Mouse (Mus musculus): ENCODE measurements around the gene Cenph. TPM values are rescaled to one million over a fixed set of nuclear protein-coding genes. Genes with fewer than 3 reads are reported as not detected.

Cenph gene
- polyA plus RNA-seq, 1 experiment from 2014 or later: 14.5 TPM

- Histone ChIP-seq H3K9me3 (no peaks in the 10 kb centered on the region), H3K4me2 (replicated peaks) (no peak overlapping the region), H3K9ac (replicated peaks) (no peak overlapping the region), H3K27me3 (no peaks in the 10 kb centered on the region), H3K36me3 (peaks cover 49% of the 10 kb centered on the region), H3K27ac (no peak overlapping the region), H3K4me1 (replicated peaks) (0 out of 2 replicates have a peak, but pooled peaks cover 5% of the 10 kb centered on the region), H3K4me3 (replicated peaks) (no peak overlapping the region)
- 91% methylated on average over 5 of the region's 5 CpGs for WGBS
- ATAC-seq: no peak
Observed at GRCm38 (mm10) chr13:100721656-100722055, 54.0 kb downstream of the Cenph start.

GRCm38 (mm10) chr13:100715467-100715866 is 60.2 kb downstream of the Cenph start:
- H3K9me3 ChIP-seq: no peaks in the 10 kb centered on the region
- peaks cover 80% of the 10 kb centered on the region for H3K36me3 ChIP-seq
- no peak overlapping the region for H3K4me2 ChIP-seq (replicated peaks)
- no peak overlapping the region for H3K4me3 ChIP-seq (replicated peaks)
- no peak for ATAC-seq
- no peak overlapping the region for H3K9ac ChIP-seq (replicated peaks)
- 91% methylated on average over 6 of the region's 6 CpGs for WGBS
- H3K27ac ChIP-seq: no peak overlapping the region
- H3K27me3 ChIP-seq: no peaks in the 10 kb centered on the region
- H3K4me1 ChIP-seq (replicated peaks): no peaks in the 10 kb centered on the region

Other genes starting within 250 kb of the Cenph start
- 3.6 and 4.3 TPM in 2 replicates for gene Ocln, start 223.2 kb downstream of the Cenph start, polyA plus RNA-seq (2015; fragmentation: Nextera tagmentation; extraction: Ambion mirVana)
- gene Marveld2, start 158.9 kb downstream of the Cenph start, polyA plus RNA-seq (2015; fragmentation: Nextera tagmentation; extraction: Ambion mirVana): 1.5 and 2.3 TPM in 2 replicates
- 339 and 353 TPM in 2 replicates for gene Ak6, start 124.9 kb downstream of the Cenph start, polyA plus RNA-seq (2015; fragmentation: Nextera tagmentation; extraction: Ambion mirVana)
- gene Rad17, start 124.8 kb downstream of the Cenph start, polyA plus RNA-seq (2015; fragmentation: Nextera tagmentation; extraction: Ambion mirVana): 20.9 and 21.2 TPM in 2 replicates
- 21.6 and 24.0 TPM in 2 replicates for gene Taf9, start 124.3 kb downstream of the Cenph start, polyA plus RNA-seq (2015; fragmentation: Nextera tagmentation; extraction: Ambion mirVana)
- 1.5 and 2.1 TPM in 2 replicates for gene Ccdc125, start 106.2 kb downstream of the Cenph start, polyA plus RNA-seq (2015; fragmentation: Nextera tagmentation; extraction: Ambion mirVana)
- gene Cdk7, start 45.0 kb downstream of the Cenph start, polyA plus RNA-seq (2015; fragmentation: Nextera tagmentation; extraction: Ambion mirVana): 54.1 and 58.0 TPM in 2 replicates
- gene Mrps36, start 31.2 kb downstream of the Cenph start, polyA plus RNA-seq (2015; fragmentation: Nextera tagmentation; extraction: Ambion mirVana): 122 and 137 TPM in 2 replicates
- gene Ccnb1, start 10.7 kb upstream of the Cenph start, polyA plus RNA-seq (2015; fragmentation: Nextera tagmentation; extraction: Ambion mirVana): 119 and 130 TPM in 2 replicates
- gene Slc30a5, start 57.5 kb upstream of the Cenph start, polyA plus RNA-seq (2015; fragmentation: Nextera tagmentation; extraction: Ambion mirVana): 30.3 and 32.5 TPM in 2 replicates